In genomic region chr7:27486102-27486769, GRCm38 (mm10) we compare ENCODE assay signal across 8 mouse cellular contexts. TPM values are rescaled to one million over a fixed set of nuclear protein-coding genes. Genes with fewer than 3 reads are reported as not detected.
DNase-seq lines count a peak whose midpoint lies in the region; ATAC-seq and TF ChIP-seq lines count a peak whose summit lies in the region.

No protein-coding gene starts in this region.

- peaks cover 8% of the 10 kb centered on the region for H3K4me1 ChIP-seq in heart, adult 2 months (ENCODE audit: control insufficient read depth, insufficient read depth, low read length)
- peaks cover 43% of the 10 kb centered on the region for H3K4me1 ChIP-seq in heart, embryonic 15.5 days (replicated peaks)
- H3K4me1 ChIP-seq in limb, embryonic 15.5 days = peaks cover 48% of the 10 kb centered on the region
- no peaks in the 10 kb centered on the region for H3K4me1 ChIP-seq in midbrain, postnatal 0 days (ENCODE audit: insufficient read depth, low read length)

- peaks cover 10% of the 10 kb centered on the region for H3K36me3 ChIP-seq in heart, adult 2 months (ENCODE audit: control insufficient read depth, insufficient read depth, low read length)
- peaks cover 9% of the 10 kb centered on the region for H3K36me3 ChIP-seq in heart, embryonic 15.5 days
- H3K36me3 ChIP-seq in limb, embryonic 15.5 days = peaks cover 6% of the 10 kb centered on the region
- H3K36me3 ChIP-seq in midbrain, postnatal 0 days (ENCODE audit: insufficient read depth, low read length) = no peaks in the 10 kb centered on the region

- intact Hi-C loops in heart, adult 2 months (cut with DNase I) = loop anchor here (1.0 kb wide), 1 partner anchor 12 kb away; no protein-coding TSS in a partner anchor

- H3K9me3 ChIP-seq in heart, embryonic 15.5 days (replicated peaks) = no peaks in the 10 kb centered on the region
- H3K9me3 ChIP-seq in limb, embryonic 15.5 days = no peaks in the 10 kb centered on the region
- no peaks in the 10 kb centered on the region for H3K9me3 ChIP-seq in midbrain, postnatal 0 days (ENCODE audit: low read length)

- H3K27ac ChIP-seq in heart, adult 2 months = peak overlapping the region; percentile 97
- peak overlapping the region; percentile 99 for H3K27ac ChIP-seq in heart, embryonic 15.5 days
- H3K27ac ChIP-seq in limb, embryonic 15.5 days = peak overlapping the region; percentile 84
- H3K27ac ChIP-seq in midbrain, postnatal 0 days (ENCODE audit: low read depth, low read length) = no peak overlapping the region

- TF ChIP-seq POLR2A in heart, adult 2 months (IDR thresholded peaks at IDR 0.05; ENCODE audit: insufficient read depth, low read depth, low read length) = no peak

- DNase-seq in heart, adult 2 months = peak; percentile 56 to 61
- DNase-seq in heart, adult 9 months (ENCODE audit: low spot score in 2 of 2) = no peak
- DNase-seq in adipocyte (ENCODE audit: low spot score) = peak; percentile 55
- no peak for DNase-seq in midbrain, postnatal 0 days (ENCODE audit: low spot score)
- no peak for DNase-seq in urinary bladder, postnatal 25 days (ENCODE audit: low spot score)
- no peak for DNase-seq in layer of hippocampus, postnatal 36 days

- 2% methylated on average over 13 of the region's 13 CpGs for WGBS in heart, adult 2 months
- WGBS in heart, embryonic 15.5 days = 4% methylated on average over 13 of the region's 13 CpGs
- WGBS in limb, embryonic 15.5 days = 4% methylated on average over 13 of the region's 13 CpGs
- WGBS in midbrain, postnatal 0 days = 6% methylated on average over 13 of the region's 13 CpGs

- no peak for TF ChIP-seq CTCF in heart, adult 2 months (IDR thresholded peaks at IDR 0.05)
- no peak for TF ChIP-seq CTCF in midbrain, postnatal 0 days (IDR thresholded peaks at IDR 0.05)

- H3K4me3 ChIP-seq in heart, adult 2 months = peak overlapping the region; percentile 87
- peak overlapping the region; percentile 92 for H3K4me3 ChIP-seq in heart, embryonic 15.5 days
- H3K4me3 ChIP-seq in limb, embryonic 15.5 days = peak overlapping the region; percentile 74
- H3K4me3 ChIP-seq in midbrain, postnatal 0 days (ENCODE audit: low read depth, low read length) = peak overlapping the region; percentile 72

- no peak for ATAC-seq in heart, embryonic 15.5 days (replicated peaks; ENCODE audit: insufficient number of reproducible peaks, insufficient read depth, low FRiP score, low read depth)
- ATAC-seq in limb, embryonic 15.5 days (ENCODE audit: insufficient number of reproducible peaks, low FRiP score, low TSS enrichment, low read depth) = no peak
- peak; percentile 2; the same call in 1 of the 2 replicates for ATAC-seq in midbrain, postnatal 0 days (ENCODE audit: low FRiP score)

- no peaks in the 10 kb centered on the region for H3K27me3 ChIP-seq in heart, adult 2 months (ENCODE audit: control insufficient read depth, insufficient read depth, low read length)
- H3K27me3 ChIP-seq in heart, embryonic 15.5 days = no peaks in the 10 kb centered on the region
- no peaks in the 10 kb centered on the region for H3K27me3 ChIP-seq in limb, embryonic 15.5 days
- no peaks in the 10 kb centered on the region for H3K27me3 ChIP-seq in midbrain, postnatal 0 days (ENCODE audit: insufficient read depth, low read length)

- H3K79me2 ChIP-seq in heart, adult 2 months (replicated peaks; ENCODE audit: control insufficient read depth, insufficient read depth, low read length) = no peaks in the 10 kb centered on the region; the same call in 1 of the 2 replicates

- H3K9ac ChIP-seq in heart, adult 2 months (ENCODE audit: low read depth, low read length) = peak overlapping the region; percentile 68; the same call in 1 of the 2 replicates
- H3K9ac ChIP-seq in heart, embryonic 15.5 days = peak overlapping the region; percentile 52
- H3K9ac ChIP-seq in limb, embryonic 15.5 days = peak overlapping the region; percentile 37; the same call in 1 of the 2 replicates
- H3K9ac ChIP-seq in midbrain, postnatal 0 days (replicated peaks; ENCODE audit: low read length, poor library complexity, severe bottlenecking) = peak overlapping the region; percentile 46; the same call in 1 of the 2 replicates

- peak overlapping the region; percentile 82 for H3K4me2 ChIP-seq in heart, embryonic 15.5 days
- H3K4me2 ChIP-seq in limb, embryonic 15.5 days = peak overlapping the region; percentile 72
- peak overlapping the region; percentile 66 for H3K4me2 ChIP-seq in midbrain, postnatal 0 days (ENCODE audit: low read depth, low read length, poor library complexity, severe bottlenecking)

- no peak for TF ChIP-seq EP300 in heart, adult 2 months (IDR thresholded peaks at IDR 0.05; ENCODE audit: insufficient read depth, low read depth, low read length)

RNA-seq across cellular contexts. Expression of gene Sertad1, which starts 0.5 kb away (rescaled TPM):
- total RNA-seq in heart, adult 2 months (2021) = 10 to 100 TPM in 1 of 2 experiments, 1 to 10 TPM in 1; 7.6 to 10.2 TPM
- 12.2 and 14.0 TPM in 2 replicates for polyA plus RNA-seq in heart, adult 2 months (2012; rRNA removed)
- 34.9 and 37.2 TPM in 2 replicates for polyA plus RNA-seq in heart, embryonic 15.5 days (2015; fragmentation: Nextera tagmentation; extraction: Ambion mirVana)
- 44.6 and 47.0 TPM in 2 replicates for polyA plus RNA-seq in limb, embryonic 15.5 days (2015; fragmentation: Nextera tagmentation; extraction: Ambion mirVana)
- 9.3 and 10.5 TPM in 2 replicates for total RNA-seq in midbrain, postnatal 0 days (2014; rRNA removed)
- 6.9 and 7.3 TPM in 2 replicates for polyA plus RNA-seq in midbrain, postnatal 0 days (2015; fragmentation: Nextera tagmentation; extraction: Ambion mirVana)
- total RNA-seq in layer of hippocampus, postnatal 36 days (2021) = 1 to 10 TPM; 6.4 to 7.0 TPM

RNA-seq across cellular contexts. Expression of gene Sertad3, which starts 12.7 kb away (rescaled TPM):
- total RNA-seq in heart, adult 2 months (2021) = 1 to 10 TPM; 3.5 to 6.2 TPM
- polyA plus RNA-seq in heart, adult 2 months (2012; rRNA removed) = 6.9 TPM in 2 replicates
- 19.0 and 21.9 TPM in 2 replicates for polyA plus RNA-seq in heart, embryonic 15.5 days (2015; fragmentation: Nextera tagmentation; extraction: Ambion mirVana)
- 38.2 and 38.3 TPM in 2 replicates for polyA plus RNA-seq in limb, embryonic 15.5 days (2015; fragmentation: Nextera tagmentation; extraction: Ambion mirVana)
- total RNA-seq in midbrain, postnatal 0 days (2014; rRNA removed) = 5.0 and 5.7 TPM in 2 replicates
- 4.0 and 4.3 TPM in 2 replicates for polyA plus RNA-seq in midbrain, postnatal 0 days (2015; fragmentation: Nextera tagmentation; extraction: Ambion mirVana)
- total RNA-seq in layer of hippocampus, postnatal 36 days (2021) = 1 to 10 TPM; 2.7 to 4.0 TPM

RNA-seq across cellular contexts. Expression of gene Prx, which starts 12.9 kb away (rescaled TPM):
- total RNA-seq in heart, adult 2 months (2021) = under 1 TPM; 0.59 to 0.81 TPM
- 0.59 and 0.61 TPM in 2 replicates for polyA plus RNA-seq in heart, adult 2 months (2012; rRNA removed)
- polyA plus RNA-seq in heart, embryonic 15.5 days (2015; fragmentation: Nextera tagmentation; extraction: Ambion mirVana) = 1.7 and 3.0 TPM in 2 replicates
- 5.2 and 6.5 TPM in 2 replicates for polyA plus RNA-seq in limb, embryonic 15.5 days (2015; fragmentation: Nextera tagmentation; extraction: Ambion mirVana)
- total RNA-seq in midbrain, postnatal 0 days (2014; rRNA removed) = 3.2 and 3.4 TPM in 2 replicates
- polyA plus RNA-seq in midbrain, postnatal 0 days (2015; fragmentation: Nextera tagmentation; extraction: Ambion mirVana) = 1.5 and 1.9 TPM in 2 replicates
- total RNA-seq in layer of hippocampus, postnatal 36 days (2021) = under 1 TPM; 0.15 to 0.40 TPM

RNA-seq across cellular contexts. Expression of gene Hipk4, which starts 36.8 kb away (rescaled TPM):
- under 1 TPM; 0.10 to 0.14 TPM for total RNA-seq in heart, adult 2 months (2021)
- polyA plus RNA-seq in heart, adult 2 months (2012; rRNA removed) = 0.20 and 0.21 TPM in 2 replicates
- 0.29 TPM in 2 replicates for polyA plus RNA-seq in heart, embryonic 15.5 days (2015; fragmentation: Nextera tagmentation; extraction: Ambion mirVana)
- 0.65 and 0.68 TPM in 2 replicates for polyA plus RNA-seq in limb, embryonic 15.5 days (2015; fragmentation: Nextera tagmentation; extraction: Ambion mirVana)
- total RNA-seq in midbrain, postnatal 0 days (2014; rRNA removed) = 0.66 and 1.8 TPM in 2 replicates
- 0.88 and 1.0 TPM in 2 replicates for polyA plus RNA-seq in midbrain, postnatal 0 days (2015; fragmentation: Nextera tagmentation; extraction: Ambion mirVana)
- not detected for total RNA-seq in layer of hippocampus, postnatal 36 days (2021)

RNA-seq across cellular contexts. Expression of gene Blvrb, which starts 38.5 kb away (rescaled TPM):
- 10 to 100 TPM; 29.9 to 31.7 TPM for total RNA-seq in heart, adult 2 months (2021)
- polyA plus RNA-seq in heart, adult 2 months (2012; rRNA removed) = 41.7 and 46.2 TPM in 2 replicates
- polyA plus RNA-seq in heart, embryonic 15.5 days (2015; fragmentation: Nextera tagmentation; extraction: Ambion mirVana) = 51.4 and 67.5 TPM in 2 replicates
- polyA plus RNA-seq in limb, embryonic 15.5 days (2015; fragmentation: Nextera tagmentation; extraction: Ambion mirVana) = 57.5 and 59.8 TPM in 2 replicates
- 13.7 and 19.5 TPM in 2 replicates for total RNA-seq in midbrain, postnatal 0 days (2014; rRNA removed)
- polyA plus RNA-seq in midbrain, postnatal 0 days (2015; fragmentation: Nextera tagmentation; extraction: Ambion mirVana) = 15.9 and 18.3 TPM in 2 replicates
- total RNA-seq in layer of hippocampus, postnatal 36 days (2021) = 10 to 100 TPM; 16.0 to 20.0 TPM

Comparison
In these comparisons a context has a peak if more than half of its experiments do, and no peak if none do; other contexts are left out.
1. DNase-seq: peak in heart, adult 2 months (2 of 2) and adipocyte (single experiment); none in heart, adult 9 months (0 of 2), midbrain, postnatal 0 days (single experiment), urinary bladder, postnatal 25 days (single experiment) and layer of hippocampus, postnatal 36 days (0 of 2).
2. Peak in every context shown above with its lines, with median percentiles within 50 percentile points of each other: H3K4me3 ChIP-seq, H3K9ac ChIP-seq and H3K4me2 ChIP-seq.